Mouse (Mus musculus): ENCODE data around the gene Zc3h12c. TPM values are rescaled to one million over a fixed set of nuclear protein-coding genes. Genes with fewer than 3 reads are reported as not detected.
A peak's percentile ranks its signal among the peaks of the same experiment; 100 is the strongest.
"Not testable (repeated sequence)": the region's sequence is repeated elsewhere in the genome, so short reads cannot be mapped to it uniquely, and the experiment has no call there.

Zc3h12c gene
- polyA plus RNA-seq, 1 experiment from 2014 or later: 2.0 TPM

DNA sequence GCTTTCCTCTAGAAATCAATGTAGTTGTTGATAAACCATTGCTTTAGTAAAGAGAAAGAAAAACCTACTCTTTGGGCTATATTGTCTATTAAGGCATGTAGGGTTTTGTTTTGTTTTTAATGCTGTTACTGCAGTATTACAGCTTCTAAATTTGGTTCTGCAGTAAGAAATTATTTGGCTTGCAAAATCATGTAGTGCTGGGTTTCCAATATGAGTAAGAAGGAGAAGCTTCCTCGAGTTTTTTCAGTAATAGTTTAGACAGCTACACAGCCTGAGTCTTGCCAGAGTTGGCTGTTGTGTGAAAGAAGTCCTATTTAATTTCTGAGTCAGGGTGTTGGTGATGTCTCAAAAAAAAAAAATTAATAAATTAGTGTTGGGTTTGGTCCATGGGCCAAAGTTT is 90.7 kb downstream of the Zc3h12c start:
- H3K36me3 ChIP-seq (ENCODE audit: insufficient read depth, low read length): peaks cover 27% of the 10 kb centered on the region
- 76% methylated on average over 1 of the region's 1 CpGs for WGBS
- no peaks in the 10 kb centered on the region for H3K27me3 ChIP-seq (replicated peaks; ENCODE audit: insufficient read depth, low read length)
- H3K4me3 ChIP-seq (ENCODE audit: low read depth, low read length): no peak overlapping the region
- ATAC-seq (no peak), DNase-seq (ENCODE audit: low spot score) (no peak)
- no peak overlapping the region for H3K27ac ChIP-seq (ENCODE audit: low read length)
- no peak overlapping the region for H3K9ac ChIP-seq (replicated peaks; ENCODE audit: low read depth)
- no peaks in the 10 kb centered on the region for H3K4me1 ChIP-seq (ENCODE audit: insufficient read depth, low read depth, low read length)
- TF ChIP-seq CTCF (IDR thresholded peaks at IDR 0.05) (no peak), EP300 (IDR thresholded peaks at IDR 0.05) (no peak)
- H3K4me2 ChIP-seq (replicated peaks; ENCODE audit: low read depth, low read length): no peak overlapping the region
- H3K9me3 ChIP-seq (ENCODE audit: low read length): no peaks in the 10 kb centered on the region

DNA sequence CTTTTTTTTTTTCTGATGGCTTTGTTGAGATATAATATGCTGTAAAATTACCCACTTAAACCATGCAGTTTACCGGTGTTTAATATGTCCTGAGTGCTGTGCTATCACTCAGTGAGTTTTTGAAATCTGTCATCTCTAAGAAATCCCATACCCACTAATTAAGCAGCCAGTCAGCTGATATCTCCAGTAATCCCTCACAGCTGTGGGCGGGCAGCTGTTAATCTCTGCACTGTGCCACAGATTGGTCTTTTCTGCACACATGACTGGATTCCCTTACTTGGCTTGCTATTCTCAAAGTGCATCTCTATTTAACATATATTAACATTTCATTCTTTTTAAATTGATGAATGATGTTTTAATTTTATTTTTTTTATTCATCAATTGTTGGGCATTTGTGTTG is 92.3 kb downstream of the Zc3h12c start:
- no peak for DNase-seq (ENCODE audit: low spot score)
- H3K9ac ChIP-seq (replicated peaks; ENCODE audit: low read depth): no peak overlapping the region
- WGBS: 96% methylated on average over 2 of the region's 2 CpGs
- peaks cover 32% of the 10 kb centered on the region for H3K36me3 ChIP-seq (ENCODE audit: insufficient read depth, low read length)
- no peak for TF ChIP-seq EP300 (IDR thresholded peaks at IDR 0.05)
- no peak for TF ChIP-seq CTCF (IDR thresholded peaks at IDR 0.05)
- H3K4me2 ChIP-seq (replicated peaks; ENCODE audit: low read depth, low read length): no peak overlapping the region
- ATAC-seq: no peak
- no peak overlapping the region for H3K4me3 ChIP-seq (ENCODE audit: low read depth, low read length)
- no peaks in the 10 kb centered on the region for H3K9me3 ChIP-seq (ENCODE audit: low read length)
- H3K27ac ChIP-seq (ENCODE audit: low read length): no peak overlapping the region
- H3K27me3 ChIP-seq (replicated peaks; ENCODE audit: insufficient read depth, low read length): no peaks in the 10 kb centered on the region
- H3K4me1 ChIP-seq (ENCODE audit: insufficient read depth, low read depth, low read length): no peaks in the 10 kb centered on the region

GRCm38 (mm10) chr9:52072202-52072601 is 96.2 kb downstream of the Zc3h12c start:
- H3K36me3 ChIP-seq (ENCODE audit: insufficient read depth, low read length): peaks cover 43% of the 10 kb centered on the region

DNA sequence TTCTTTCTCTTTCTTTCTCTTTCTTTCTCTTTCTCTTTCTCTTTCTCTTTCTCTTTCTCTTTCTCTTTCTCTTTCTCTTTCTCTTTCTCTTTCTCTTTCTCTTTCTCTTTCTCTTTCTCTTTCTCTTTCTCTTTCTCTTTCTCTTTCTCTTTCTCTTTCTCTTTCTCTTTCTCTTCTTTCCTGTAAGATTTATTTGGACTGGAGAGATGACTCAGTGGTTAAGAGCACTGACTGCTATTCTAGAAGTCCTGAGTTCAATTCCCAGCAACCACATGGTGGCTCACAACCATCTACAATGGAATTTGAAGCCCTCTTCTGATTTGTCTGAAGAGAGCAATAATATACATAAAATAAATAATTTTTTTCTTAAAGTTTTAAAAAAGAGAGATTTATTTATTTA is 97.0 kb downstream of the Zc3h12c start:
- H3K9ac ChIP-seq (replicated peaks; ENCODE audit: low read depth); H3K9me3 ChIP-seq (ENCODE audit: low read length); ATAC-seq; H3K4me1 ChIP-seq (ENCODE audit: insufficient read depth, low read depth, low read length); H3K4me3 ChIP-seq (ENCODE audit: low read depth, low read length); H3K4me2 ChIP-seq (replicated peaks; ENCODE audit: low read depth, low read length); H3K27ac ChIP-seq (ENCODE audit: low read length); H3K27me3 ChIP-seq (replicated peaks; ENCODE audit: insufficient read depth, low read length); DNase-seq (ENCODE audit: low spot score): not testable (repeated sequence)
- peaks cover 40% of the 10 kb centered on the region for H3K36me3 ChIP-seq (ENCODE audit: insufficient read depth, low read length)

More at GRCm38 (mm10) chr9:52072202-52072601, 96.2 kb downstream of the Zc3h12c start:
- no peak for ATAC-seq
- no peak overlapping the region for H3K4me3 ChIP-seq (ENCODE audit: low read depth, low read length)
- DNase-seq (ENCODE audit: low spot score): no peak
- H3K27me3 ChIP-seq (replicated peaks; ENCODE audit: insufficient read depth, low read length): no peaks in the 10 kb centered on the region
- TF ChIP-seq CTCF (IDR thresholded peaks at IDR 0.05) (0 out of 2 replicates have a peak, but pooled peaks have one; percentile 8), EP300 (IDR thresholded peaks at IDR 0.05) (no peak)
- H3K4me2 ChIP-seq (replicated peaks; ENCODE audit: low read depth, low read length): no peak overlapping the region
- H3K27ac ChIP-seq (ENCODE audit: low read length): no peak overlapping the region
- H3K9ac ChIP-seq (replicated peaks; ENCODE audit: low read depth): no peak overlapping the region
- H3K9me3 ChIP-seq (ENCODE audit: low read length): no peaks in the 10 kb centered on the region
- no peaks in the 10 kb centered on the region for H3K4me1 ChIP-seq (ENCODE audit: insufficient read depth, low read depth, low read length)

GRCm38 (mm10) chr9:52070052-52070451 is 98.3 kb downstream of the Zc3h12c start:
- Histone ChIP-seq H3K4me3 (ENCODE audit: low read depth, low read length) (no peak overlapping the region), H3K27ac (ENCODE audit: low read length) (no peak overlapping the region), H3K4me2 (replicated peaks; ENCODE audit: low read depth, low read length) (no peak overlapping the region), H3K9me3 (ENCODE audit: low read length) (no peaks in the 10 kb centered on the region), H3K36me3 (ENCODE audit: insufficient read depth, low read length) (peaks cover 39% of the 10 kb centered on the region), H3K27me3 (replicated peaks; ENCODE audit: insufficient read depth, low read length) (no peaks in the 10 kb centered on the region), H3K9ac (replicated peaks; ENCODE audit: low read depth) (no peak overlapping the region), H3K4me1 (ENCODE audit: insufficient read depth, low read depth, low read length) (no peaks in the 10 kb centered on the region)
- TF ChIP-seq CTCF (IDR thresholded peaks at IDR 0.05): no peak
- no peak for TF ChIP-seq EP300 (IDR thresholded peaks at IDR 0.05)
- no peak for ATAC-seq
- DNase-seq (ENCODE audit: low spot score): no peak
- WGBS: 98% methylated on average over 2 of the region's 2 CpGs

Small RNA genes lying within 50 kb of the gene (microRNA-seq; reads per million reads assigned to microRNA genes)
- gene Gm27686 (not detected), gene Mir6244 (not detected)

Other genes with a start within 250 kb of the Zc3h12c start
- 217 and 260 TPM in 2 replicates for gene Fdx1, start 205.0 kb downstream of the Zc3h12c start, polyA plus RNA-seq (2015; fragmentation: Nextera tagmentation; extraction: Ambion mirVana)
- gene Rdx, start 121.4 kb downstream of the Zc3h12c start, polyA plus RNA-seq (2015; fragmentation: Nextera tagmentation; extraction: Ambion mirVana): 143 and 167 TPM in 2 replicates

Measured in lung, postnatal 0 days (tissue).